Mouse (Mus musculus) CH12F3 (cell line): ENCODE measurements around the gene Megf11.

Experiments
- in situ Hi-C: fragments of 300-500 bp; cut with MboI; formaldehyde crosslinking; loops from 2 replicates; pipeline ENCODE4 v1.14.3; 2020; ENCODE audit warnings: low sequenced_read_pairs

Gene Megf11

GRCm38 (mm10) chr9:64600731-64601130, 215.3 kb downstream of the Megf11 start:
- in situ Hi-C loops, result no loop called here

DNA sequence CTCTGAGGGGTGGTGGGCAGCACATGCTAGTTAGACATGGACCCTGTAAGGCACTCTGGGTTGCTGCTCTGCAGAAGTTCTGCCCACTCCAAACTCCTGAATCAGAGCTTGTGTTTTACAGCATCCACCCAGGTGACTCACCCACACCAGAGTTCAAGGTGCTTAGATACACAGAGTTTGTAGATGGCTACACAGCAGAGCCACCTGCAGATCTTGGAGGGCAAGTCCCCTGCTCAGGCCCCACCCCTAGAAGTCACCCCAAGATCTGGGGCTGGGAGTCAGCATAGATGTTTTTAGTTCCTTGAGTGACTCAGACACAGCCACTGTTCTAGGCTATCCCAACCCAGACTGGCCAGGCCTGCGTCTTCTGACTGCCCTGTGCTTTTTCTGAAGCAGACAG, 217.5 kb downstream of the Megf11 start:
- in situ Hi-C loops, result no loop called here

- in situ Hi-C loops, result no loop called here
Observed at GRCm38 (mm10) chr9:64604217-64604711, 218.8 kb downstream of the Megf11 start.

- in situ Hi-C loops, result no loop called here
Observed at GRCm38 (mm10) chr9:64605077-64605714, 219.8 kb downstream of the Megf11 start.

DNA sequence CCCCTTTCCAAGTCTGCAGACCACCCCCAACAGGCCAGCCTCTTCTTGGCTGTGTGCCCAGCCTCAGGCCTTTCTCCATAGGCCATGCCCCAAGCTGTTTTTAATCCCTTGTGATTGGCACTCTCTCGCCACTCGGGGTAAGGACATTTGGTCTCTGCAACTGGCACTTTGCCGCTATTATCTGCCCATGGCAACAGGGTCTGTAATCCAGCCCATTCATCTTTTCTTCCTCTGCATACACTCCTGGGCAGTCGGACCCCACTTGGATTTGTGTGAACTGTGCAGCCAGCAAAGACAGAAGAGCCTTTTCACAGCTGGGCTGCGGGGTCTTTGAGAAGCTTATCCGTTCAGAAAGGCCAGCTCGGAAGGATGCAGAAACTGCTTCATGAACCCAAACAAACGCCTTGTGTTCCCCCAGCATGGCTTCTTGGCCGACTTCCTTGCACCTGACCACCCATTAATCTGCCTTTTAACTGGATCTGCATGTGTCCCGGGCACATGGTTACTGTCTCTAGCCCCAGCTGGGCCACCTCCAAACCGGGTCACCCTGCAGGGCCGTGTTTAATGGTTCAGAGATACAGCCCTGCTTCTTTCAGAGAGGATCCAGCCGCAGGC, 220.4 kb downstream of the Megf11 start:
- in situ Hi-C loops, result no loop called here

DNA sequence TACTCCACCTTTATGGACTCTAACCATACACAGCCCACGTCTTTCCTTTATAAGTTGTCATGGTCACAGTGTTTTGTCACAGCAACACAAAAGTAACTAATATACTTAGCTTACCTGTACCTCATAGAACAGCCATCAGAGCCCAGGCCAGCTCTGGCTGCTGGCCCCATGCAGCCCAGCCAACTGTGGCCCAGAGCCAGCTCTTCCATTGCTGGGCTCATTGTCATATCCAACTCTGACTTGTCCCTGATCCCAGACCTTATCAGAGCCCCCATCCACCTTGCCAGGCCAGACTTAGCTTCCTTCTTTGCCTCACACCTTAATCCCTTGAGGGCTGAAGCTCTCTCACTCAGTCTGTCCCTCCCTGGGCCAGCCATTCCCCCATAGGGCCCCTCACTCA, 221.6 kb downstream of the Megf11 start:
- in situ Hi-C loops, result no loop called here

DNA sequence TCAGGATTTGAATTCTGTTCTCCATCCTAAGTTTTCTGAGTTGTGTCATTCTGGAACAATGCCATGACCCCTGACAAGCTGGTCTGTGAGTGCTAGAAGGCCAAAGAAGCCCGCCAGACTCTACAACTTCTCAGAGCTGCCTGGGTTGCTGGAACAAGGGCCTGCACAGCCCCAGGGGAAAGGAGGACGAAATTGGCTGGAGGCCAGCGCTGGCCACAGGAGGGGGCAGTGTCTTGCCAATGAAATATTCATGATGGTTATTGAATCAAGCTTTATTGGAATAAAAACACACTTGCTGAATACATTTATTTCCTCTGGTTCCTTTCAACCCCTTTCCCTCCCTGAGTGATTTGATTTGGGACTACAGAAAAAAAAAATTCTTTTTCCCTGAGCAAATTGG, 224.1 kb downstream of the Megf11 start:
- in situ Hi-C loops, result no loop called here

GRCm38 (mm10) chr9:64612121-64612983, 226.9 kb downstream of the Megf11 start:
- in situ Hi-C loops, result no loop called here

GRCm38 (mm10) chr9:64612984-64613649, 227.7 kb downstream of the Megf11 start:
- in situ Hi-C loops, result no loop called here

- in situ Hi-C loops, result no loop called here
Observed at GRCm38 (mm10) chr9:64617413-64617812, 232.0 kb downstream of the Megf11 start.

DNA sequence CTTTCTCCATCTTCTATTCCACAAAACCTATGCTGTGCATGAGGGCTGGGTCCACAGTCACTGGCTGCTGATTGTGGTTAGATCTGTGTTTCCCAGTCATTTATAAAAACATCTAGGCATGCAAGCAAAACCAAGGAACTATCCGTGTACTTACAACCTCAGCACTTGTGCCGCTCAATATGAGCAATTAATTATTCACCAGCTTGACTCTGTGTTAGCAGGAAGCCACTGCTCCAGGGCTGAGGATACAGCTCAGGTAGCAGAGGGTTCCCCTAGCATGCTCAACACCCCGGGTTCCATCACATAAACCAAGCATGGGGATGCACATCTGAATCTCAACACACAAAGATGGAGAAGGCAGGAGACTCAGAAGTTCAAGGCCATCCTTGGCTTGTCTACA, 233.0 kb downstream of the Megf11 start:
- in situ Hi-C loops, result no loop called here

DNA sequence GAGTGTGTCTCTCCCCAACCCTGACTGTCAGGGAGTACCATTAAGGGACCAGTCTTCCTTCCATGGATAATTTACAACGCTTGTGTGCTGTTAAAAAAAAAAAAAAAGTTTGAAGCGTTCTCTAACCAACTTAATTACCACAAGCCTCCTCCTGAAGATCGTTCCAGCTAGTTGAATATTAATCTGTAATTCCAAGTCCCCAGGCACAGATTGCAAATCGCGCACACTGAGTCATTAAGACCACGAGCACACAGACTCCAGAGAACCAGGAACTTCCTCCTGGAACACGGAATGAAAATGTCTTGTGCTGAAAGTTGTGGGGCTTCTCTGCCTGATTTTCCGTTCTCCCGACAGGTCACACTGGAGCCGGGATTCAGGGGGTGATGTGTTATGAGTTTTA, 234.0 kb downstream of the Megf11 start:
- in situ Hi-C loops, result no loop called here

DNA sequence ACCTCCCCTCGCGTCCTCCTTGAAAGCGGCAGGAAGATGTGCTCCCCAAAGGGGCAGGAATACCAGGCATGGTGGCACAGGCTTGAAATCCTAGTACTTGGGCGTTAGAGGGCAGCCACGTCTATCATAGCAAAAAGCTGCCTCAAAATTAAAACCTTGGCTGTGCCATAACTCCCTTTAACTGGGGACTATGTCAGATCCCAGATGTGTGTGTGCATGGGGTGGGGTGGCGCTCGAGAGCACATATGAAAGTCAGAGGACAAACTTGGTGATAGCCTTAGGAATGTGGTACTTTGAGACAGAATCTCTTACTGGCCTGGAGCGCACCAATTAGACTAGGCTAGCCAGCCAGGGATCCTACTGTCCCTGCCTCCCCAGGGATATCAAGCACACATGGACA, 235.2 kb downstream of the Megf11 start:
- in situ Hi-C loops, result no loop called here

DNA sequence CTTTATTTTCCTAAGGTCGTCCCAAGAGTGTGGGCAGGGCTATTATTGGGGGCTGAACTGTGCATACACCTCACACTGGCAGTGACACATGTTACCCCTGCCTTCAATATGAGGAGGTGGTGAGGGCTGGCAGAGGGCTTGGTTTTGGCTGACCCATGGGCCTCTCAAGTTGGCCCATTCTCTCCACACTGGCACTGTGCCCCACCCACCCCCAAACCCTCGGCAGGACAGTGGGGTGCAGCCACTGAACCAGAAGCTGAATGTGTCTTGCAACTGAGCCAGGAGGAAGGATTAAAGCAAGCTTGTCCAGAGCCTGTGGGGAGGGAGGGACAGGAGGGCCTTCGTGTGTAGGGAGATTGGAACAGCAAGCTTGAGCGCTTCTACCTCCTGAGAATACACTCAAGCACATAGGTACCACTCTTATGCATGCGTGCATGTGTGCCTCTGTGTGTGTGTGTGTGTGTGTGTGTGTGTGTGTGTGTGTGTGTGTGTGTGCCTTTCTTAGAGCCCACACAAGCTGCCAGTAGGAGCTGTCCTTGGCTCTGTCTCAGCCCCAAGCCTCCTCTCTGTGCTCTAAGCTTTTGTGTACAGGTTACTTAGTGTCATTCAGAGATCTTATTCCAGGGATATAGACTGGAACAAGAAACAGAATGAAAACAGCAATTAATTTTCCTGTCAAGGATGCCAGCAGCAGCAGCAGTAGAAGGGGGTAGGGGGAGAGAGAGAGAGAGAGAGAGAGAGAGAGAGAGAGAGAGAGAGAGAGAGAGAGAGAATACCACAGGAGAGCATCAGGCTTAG, 236.3 kb downstream of the Megf11 start:
- in situ Hi-C loops, result no loop called here

DNA sequence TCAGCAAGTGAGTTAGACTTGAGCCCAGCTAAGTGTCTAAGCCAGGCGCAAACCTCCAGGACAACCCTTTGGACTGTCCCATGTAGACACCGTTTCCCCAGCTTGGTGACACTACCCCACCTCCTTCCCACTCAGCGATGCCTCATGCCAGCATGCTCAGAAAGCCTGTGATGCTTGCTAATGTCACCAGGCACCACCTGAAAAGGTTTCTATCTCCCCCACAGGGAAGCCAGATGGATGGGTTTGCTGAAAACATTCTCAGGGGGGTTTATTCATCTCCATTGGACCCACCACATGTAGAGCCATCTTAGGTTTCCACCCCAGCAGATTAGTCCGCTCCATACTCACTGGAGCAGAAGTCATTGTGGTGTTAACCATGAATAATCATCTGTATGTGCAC, 237.9 kb downstream of the Megf11 start:
- in situ Hi-C loops, result no loop called here

- in situ Hi-C loops, result no loop called here
Observed at GRCm38 (mm10) chr9:64624536-64624935, 239.1 kb downstream of the Megf11 start.

- in situ Hi-C loops, result no loop called here
Observed at GRCm38 (mm10) chr9:64629802-64630201, 244.4 kb downstream of the Megf11 start.

- in situ Hi-C loops, result no loop called here
Observed at GRCm38 (mm10) chr9:64633169-64633568, 247.7 kb downstream of the Megf11 start.

DNA sequence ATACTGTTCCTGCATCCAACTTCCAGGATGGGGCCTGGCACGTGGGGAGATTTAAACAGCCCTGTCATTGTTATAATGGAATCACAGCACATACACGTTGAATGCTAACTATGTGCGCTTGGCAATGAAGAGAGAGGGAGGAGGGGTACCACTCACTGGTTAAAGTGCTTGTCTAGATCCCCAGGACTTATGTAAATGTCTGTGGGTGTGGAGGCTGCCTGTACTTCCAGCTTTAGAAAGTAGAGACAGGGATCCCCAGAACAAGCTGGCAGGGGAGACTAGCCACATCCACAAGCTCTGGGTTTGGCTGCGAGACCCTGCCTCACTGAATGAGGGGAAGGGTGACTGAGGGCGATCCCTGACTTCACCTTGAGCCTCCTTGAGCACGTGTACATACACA, 250.7 kb downstream of the Megf11 start:
- in situ Hi-C loops, result no loop called here

- in situ Hi-C loops, result no loop called here
Observed at GRCm38 (mm10) chr9:64636961-64637360, 251.5 kb downstream of the Megf11 start.
